Comparison of ENCODE assay signal across 11 mouse cellular contexts in genomic region chr11:28697644-28698480, GRCm38 (mm10).
A peak's percentile ranks its signal among the peaks of the same experiment; 100 is the strongest.
DNase-seq lines count a peak whose midpoint lies in the region; ATAC-seq and TF ChIP-seq lines count a peak whose summit lies in the region.
"Had no signal": no experiment of that assay in that cellular context is flagged by ENCODE, and none has a peak within 500 bp of the region (broad histone marks: within the 10 kb centered on the region; RNA-seq: fewer than 3 reads in every experiment).

No protein-coding gene starts in this region.

- no peak overlapping the region for H3K4me2 ChIP-seq in kidney, postnatal 0 days (ENCODE audit: low read length)
- H3K4me2 ChIP-seq in forebrain, embryonic 11.5 days (ENCODE audit: low read depth, low read length, severe bottlenecking) = no peak overlapping the region
- H3K4me2 ChIP-seq in midbrain, embryonic 16.5 days (ENCODE audit: low read length) = peak overlapping the region; percentile 13; the same call in 1 of the 2 replicates
- H3K4me2 ChIP-seq: lung, embryonic 15.5 days had no signal

- H3K4me3 ChIP-seq in kidney, postnatal 0 days (replicated peaks; ENCODE audit: low read depth, low read length) = no peak overlapping the region
- no peak overlapping the region for H3K4me3 ChIP-seq in forebrain, embryonic 11.5 days (ENCODE audit: low read depth, low read length)
- no peak overlapping the region for H3K4me3 ChIP-seq in midbrain, embryonic 16.5 days (ENCODE audit: low read depth, low read length)
- H3K4me3 ChIP-seq: lung, embryonic 15.5 days had no signal

- DNase-seq in kidney, postnatal 0 days (ENCODE audit: low spot score) = no peak
- no peak for DNase-seq in kidney, postnatal 14 days
- DNase-seq in forebrain, embryonic 11.5 days (ENCODE audit: low spot score) = peak; percentile 55
- peak; percentile 11 for DNase-seq in forelimb bud, embryonic 11.5 days (ENCODE audit: low read depth, low spot score)
- DNase-seq in urinary bladder, postnatal 10 days (ENCODE audit: low spot score) = no peak
- no peak for DNase-seq in MN1 (ENCODE audit: low spot score)
- DNase-seq: kidney, adult 9 months; thymus, adult 2 months had no signal

- TF ChIP-seq CTCF in kidney, postnatal 0 days (IDR thresholded peaks at IDR 0.05; ENCODE audit: low read depth) = no peak

- H3K4me1 ChIP-seq in kidney, postnatal 0 days (replicated peaks; ENCODE audit: insufficient read depth, low read length) = no peaks in the 10 kb centered on the region
- no peaks in the 10 kb centered on the region for H3K4me1 ChIP-seq in forebrain, embryonic 11.5 days (replicated peaks; ENCODE audit: control insufficient read depth, insufficient read depth, low read length)
- H3K4me1 ChIP-seq in midbrain, embryonic 16.5 days (ENCODE audit: control insufficient read depth, insufficient read depth, low read length) = no peaks in the 10 kb centered on the region; the same call in 1 of the 2 replicates
- H3K4me1 ChIP-seq: lung, embryonic 15.5 days had no signal

- H3K36me3 ChIP-seq in kidney, postnatal 0 days (ENCODE audit: insufficient read depth, low read length) = no peaks in the 10 kb centered on the region
- H3K36me3 ChIP-seq in forebrain, embryonic 11.5 days (ENCODE audit: control insufficient read depth, insufficient read depth, low read length) = no peaks in the 10 kb centered on the region
- no peaks in the 10 kb centered on the region for H3K36me3 ChIP-seq in midbrain, embryonic 16.5 days (ENCODE audit: control insufficient read depth, insufficient read depth, low read length)
- H3K36me3 ChIP-seq: lung, embryonic 15.5 days had no signal

- H3K27ac ChIP-seq in kidney, postnatal 0 days = no peak overlapping the region
- H3K27ac ChIP-seq in forebrain, embryonic 11.5 days (ENCODE audit: low read depth, low read length) = peak overlapping the region; percentile 53; the same call in 1 of the 2 replicates
- H3K27ac ChIP-seq in midbrain, embryonic 16.5 days (ENCODE audit: low read length) = peak overlapping the region; percentile 59
- H3K27ac ChIP-seq: lung, embryonic 15.5 days had no signal

- 21% methylated on average over 8 of the region's 8 CpGs for WGBS in kidney, postnatal 0 days
- WGBS in forebrain, embryonic 11.5 days = 26% methylated on average over 8 of the region's 8 CpGs
- 36% methylated on average over 8 of the region's 8 CpGs for WGBS in midbrain, embryonic 16.5 days

- no peaks in the 10 kb centered on the region for H3K9me3 ChIP-seq in kidney, postnatal 0 days (replicated peaks; ENCODE audit: low read length)
- H3K9me3 ChIP-seq in forebrain, embryonic 11.5 days (ENCODE audit: control insufficient read depth, low read length) = no peaks in the 10 kb centered on the region
- no peaks in the 10 kb centered on the region for H3K9me3 ChIP-seq in midbrain, embryonic 16.5 days (replicated peaks; ENCODE audit: control insufficient read depth, low read length, poor library complexity, severe bottlenecking)
- H3K9me3 ChIP-seq: lung, embryonic 15.5 days had no signal

- no peak overlapping the region for H3K9ac ChIP-seq in kidney, postnatal 0 days (ENCODE audit: low read depth, low read length)
- H3K9ac ChIP-seq in forebrain, embryonic 11.5 days (ENCODE audit: low read length) = no peak overlapping the region
- H3K9ac ChIP-seq in midbrain, embryonic 16.5 days (ENCODE audit: low read depth, low read length) = 0 out of 2 replicates have a peak overlapping the region, but pooled peaks have one; percentile 11
- H3K9ac ChIP-seq: lung, embryonic 15.5 days had no signal

- 0 out of 2 replicates have a peak, but pooled peaks have one; percentile 21 for ATAC-seq in kidney, postnatal 0 days (replicated peaks; ENCODE audit: low FRiP score, low read depth)
- peak; percentile 82 for ATAC-seq in forebrain, embryonic 11.5 days (replicated peaks; ENCODE audit: low FRiP score)
- ATAC-seq in midbrain, embryonic 16.5 days = peak; percentile 76; the same call in 1 of the 2 replicates
- ATAC-seq in megakaryocyte progenitor cell, adult 5-6 weeks (replicated peaks; ENCODE audit: poor library complexity) = no peak

- no peaks in the 10 kb centered on the region for H3K27me3 ChIP-seq in kidney, postnatal 0 days (ENCODE audit: insufficient read depth, low read length)
- no peaks in the 10 kb centered on the region for H3K27me3 ChIP-seq in forebrain, embryonic 11.5 days (ENCODE audit: control insufficient read depth, insufficient read depth, low read length)
- H3K27me3 ChIP-seq in midbrain, embryonic 16.5 days (ENCODE audit: control insufficient read depth, insufficient read depth, low read depth, low read length) = no peaks in the 10 kb centered on the region
- H3K27me3 ChIP-seq: lung, embryonic 15.5 days had no signal

Comparison
In these comparisons a context has a peak if more than half of its experiments do, and no peak if none do; other contexts are left out.
1. DNase-seq: peak in forebrain, embryonic 11.5 days (single experiment) and forelimb bud, embryonic 11.5 days (single experiment); none in kidney, postnatal 0 days (single experiment), kidney, postnatal 14 days (single experiment), urinary bladder, postnatal 10 days (single experiment) and MN1 (single experiment).